Mouse (Mus musculus): ENCODE results near the gene Zfp276. TPM values are rescaled to one million over a fixed set of nuclear protein-coding genes. Genes with fewer than 3 reads are reported as not detected.

The Zfp276 gene
- polyA plus RNA-seq, 1 experiment from 2014 or later = 18.2 TPM

- Histone ChIP-seq H3K4me3 (no peak overlapping the region), H3K9me3 (replicated peaks) (no peaks in the 10 kb centered on the region), H3K9ac (no peak overlapping the region), H3K4me1 (replicated peaks) (peaks cover 7% of the 10 kb centered on the region; the same call in 1 of the 2 replicates), H3K4me2 (no peak overlapping the region), H3K36me3 (peaks cover 62% of the 10 kb centered on the region), H3K27ac (ENCODE audit: poor library complexity, severe bottlenecking) (no peak overlapping the region), H3K27me3 (replicated peaks) (no peaks in the 10 kb centered on the region)
- ATAC-seq (ENCODE audit: insufficient number of reproducible peaks, low FRiP score) = no peak
- 87% methylated on average over 3 of the region's 3 CpGs for WGBS
Observed at GRCm38 (mm10) chr8:123292281-123292680, 38.3 kb downstream of the Zfp276 start.

- no peaks in the 10 kb centered on the region for H3K9me3 ChIP-seq (replicated peaks)
- no peak overlapping the region for H3K9ac ChIP-seq
- H3K36me3 ChIP-seq = peaks cover 61% of the 10 kb centered on the region
- H3K4me1 ChIP-seq (replicated peaks) = peaks cover 7% of the 10 kb centered on the region; the same call in 1 of the 2 replicates
- no peak overlapping the region for H3K4me2 ChIP-seq
- no peak overlapping the region for H3K4me3 ChIP-seq
- H3K27ac ChIP-seq (ENCODE audit: poor library complexity, severe bottlenecking) = no peak overlapping the region
- 93% methylated on average over 2 of the region's 2 CpGs for WGBS
- no peaks in the 10 kb centered on the region for H3K27me3 ChIP-seq (replicated peaks)
- ATAC-seq (ENCODE audit: insufficient number of reproducible peaks, low FRiP score) = no peak
Observed at GRCm38 (mm10) chr8:123292785-123293184, 38.8 kb downstream of the Zfp276 start.

- ATAC-seq (ENCODE audit: insufficient number of reproducible peaks, low FRiP score) = no peak
- WGBS = 88% methylated on average over 11 of the region's 11 CpGs
- H3K36me3 ChIP-seq = peaks cover 55% of the 10 kb centered on the region
- H3K9me3 ChIP-seq (replicated peaks) = no peaks in the 10 kb centered on the region
- no peak overlapping the region for H3K4me3 ChIP-seq
- no peak overlapping the region for H3K27ac ChIP-seq (ENCODE audit: poor library complexity, severe bottlenecking)
- H3K27me3 ChIP-seq (replicated peaks) = no peaks in the 10 kb centered on the region
- H3K4me1 ChIP-seq (replicated peaks) = no peaks in the 10 kb centered on the region
- H3K9ac ChIP-seq = no peak overlapping the region
- H3K4me2 ChIP-seq = no peak overlapping the region
Observed at GRCm38 (mm10) chr8:123298301-123298700, 44.3 kb downstream of the Zfp276 start.

GRCm38 (mm10) chr8:123308738-123309137 lies 54.7 kb downstream of the Zfp276 start:
- Histone ChIP-seq H3K27ac (ENCODE audit: poor library complexity, severe bottlenecking) (no peak overlapping the region), H3K9ac (no peak overlapping the region), H3K4me2 (no peak overlapping the region), H3K9me3 (replicated peaks) (no peaks in the 10 kb centered on the region), H3K36me3 (peaks cover 48% of the 10 kb centered on the region), H3K4me1 (replicated peaks) (no peaks in the 10 kb centered on the region), H3K27me3 (replicated peaks) (no peaks in the 10 kb centered on the region), H3K4me3 (no peak overlapping the region)
- no peak for ATAC-seq (ENCODE audit: insufficient number of reproducible peaks, low FRiP score)
- WGBS = 61% methylated on average over 4 of the region's 4 CpGs

- peak overlapping the region; percentile 80 for H3K4me2 ChIP-seq
- H3K9ac ChIP-seq = peak overlapping the region; percentile 80
- ATAC-seq (ENCODE audit: insufficient number of reproducible peaks, low FRiP score) = peak; percentile 85
- H3K4me1 ChIP-seq (replicated peaks) = peaks cover 15% of the 10 kb centered on the region
- no peak overlapping the region for H3K27ac ChIP-seq (ENCODE audit: poor library complexity, severe bottlenecking)
- no peaks in the 10 kb centered on the region for H3K9me3 ChIP-seq (replicated peaks)
- H3K27me3 ChIP-seq (replicated peaks) = no peaks in the 10 kb centered on the region
- 6% methylated on average over 21 of the region's 21 CpGs for WGBS
- peak overlapping the region; percentile 71 for H3K4me3 ChIP-seq
- peaks cover 4% of the 10 kb centered on the region; the same call in 1 of the 2 replicates for H3K36me3 ChIP-seq
Observed at GRCm38 (mm10) chr8:123317781-123318466, 63.9 kb downstream of the Zfp276 start.

GRCm38 (mm10) chr8:123318467-123318911 lies 64.5 kb downstream of the Zfp276 start, which contains the start of gene Fanca:
TSS of gene Fanca (minus strand) at chr8:123318576.
- ATAC-seq (ENCODE audit: insufficient number of reproducible peaks, low FRiP score) = peak; percentile 99
- Histone ChIP-seq H3K9ac (peak within 1 kb of the TSS; percentile 80), H3K4me2 (peak within 1 kb of the TSS; percentile 80), H3K4me3 (peak within 1 kb of the TSS; percentile 71), H3K36me3 (peaks cover 4% of the 10 kb centered on the region; the same call in 1 of the 2 replicates), H3K4me1 (replicated peaks) (peaks cover 15% of the 10 kb centered on the region), H3K27ac (ENCODE audit: poor library complexity, severe bottlenecking) (no peak within 1 kb of the TSS), H3K27me3 (replicated peaks) (no peaks in the 10 kb centered on the region), H3K9me3 (replicated peaks) (no peaks in the 10 kb centered on the region)
- 0% methylated on average over 24 of the region's 24 CpGs for WGBS

Other genes starting within 250 kb of the Zfp276 start
- 62.4 and 64.8 TPM in 2 replicates for gene Ankrd11, start 211.9 kb upstream of the Zfp276 start, polyA plus RNA-seq (2016; fragmentation: Nextera tagmentation; extraction: Ambion mirVana)
- gene Spg7, start 191.3 kb upstream of the Zfp276 start, polyA plus RNA-seq (2016; fragmentation: Nextera tagmentation; extraction: Ambion mirVana) = 77.3 and 79.9 TPM in 2 replicates
- gene Rpl13, start 151.8 kb upstream of the Zfp276 start, polyA plus RNA-seq (2016; fragmentation: Nextera tagmentation; extraction: Ambion mirVana) = 1,041 and 1,045 TPM in 2 replicates
- gene Cpne7, start 136.8 kb upstream of the Zfp276 start, polyA plus RNA-seq (2016; fragmentation: Nextera tagmentation; extraction: Ambion mirVana) = 0.18 and 0.24 TPM in 2 replicates
- gene Sult5a1, start 95.9 kb upstream of the Zfp276 start, polyA plus RNA-seq (2016; fragmentation: Nextera tagmentation; extraction: Ambion mirVana) = 5.4 and 5.8 TPM in 2 replicates
- gene Dpep1, start 68.0 kb upstream of the Zfp276 start, polyA plus RNA-seq (2016; fragmentation: Nextera tagmentation; extraction: Ambion mirVana) = 2.5 and 2.8 TPM in 2 replicates
- gene Chmp1a, start 41.4 kb upstream of the Zfp276 start, polyA plus RNA-seq (2016; fragmentation: Nextera tagmentation; extraction: Ambion mirVana) = 97.9 and 102 TPM in 2 replicates
- gene Spata33, start 41.4 kb upstream of the Zfp276 start, polyA plus RNA-seq (2016; fragmentation: Nextera tagmentation; extraction: Ambion mirVana) = 3.4 and 4.2 TPM in 2 replicates
- 20.3 and 23.6 TPM in 2 replicates for gene Cdk10, start 29.4 kb upstream of the Zfp276 start, polyA plus RNA-seq (2016; fragmentation: Nextera tagmentation; extraction: Ambion mirVana)
- gene Spata2l, start 18.0 kb upstream of the Zfp276 start, polyA plus RNA-seq (2016; fragmentation: Nextera tagmentation; extraction: Ambion mirVana) = 2.3 and 2.5 TPM in 2 replicates
- gene Vps9d1, start 153 bp downstream of the Zfp276 start, polyA plus RNA-seq (2016; fragmentation: Nextera tagmentation; extraction: Ambion mirVana) = 19.5 and 20.0 TPM in 2 replicates
- 23.0 and 23.6 TPM in 2 replicates for gene Fanca, start 64.4 kb downstream of the Zfp276 start, polyA plus RNA-seq (2016; fragmentation: Nextera tagmentation; extraction: Ambion mirVana)
- gene Spire2, start 78.5 kb downstream of the Zfp276 start, polyA plus RNA-seq (2016; fragmentation: Nextera tagmentation; extraction: Ambion mirVana) = 2.8 and 3.4 TPM in 2 replicates
- gene Tcf25, start 119.6 kb downstream of the Zfp276 start, polyA plus RNA-seq (2016; fragmentation: Nextera tagmentation; extraction: Ambion mirVana) = 172 TPM in 2 replicates
- not detected in 2 replicates for gene Mc1r, start 152.9 kb downstream of the Zfp276 start, polyA plus RNA-seq (2016; fragmentation: Nextera tagmentation; extraction: Ambion mirVana)
- 7.6 and 9.1 TPM in 2 replicates for gene Tubb3, start 157.2 kb downstream of the Zfp276 start, polyA plus RNA-seq (2016; fragmentation: Nextera tagmentation; extraction: Ambion mirVana)
- 34.7 and 36.0 TPM in 2 replicates for gene Def8, start 169.3 kb downstream of the Zfp276 start, polyA plus RNA-seq (2016; fragmentation: Nextera tagmentation; extraction: Ambion mirVana)
- gene Afg3l1, start 223.7 kb downstream of the Zfp276 start, polyA plus RNA-seq (2016; fragmentation: Nextera tagmentation; extraction: Ambion mirVana) = 56.4 and 61.8 TPM in 2 replicates